Mouse (Mus musculus) erythroblast, embryonic 14.5 days (primary cell): ENCODE results near the gene Hspb11. TPM values are rescaled to one million over a fixed set of nuclear protein-coding genes. Genes with fewer than 3 reads are reported as not detected.

Experiments
- H3K27me3 ChIP-seq: 2 replicates; pipeline ENCODE4 v1.6.1; 2012; ENCODE audit warnings: inconsistent platforms; ENCODE audit not compliant: control insufficient read depth
- H3K36me3 ChIP-seq: 2 replicates; pipeline ENCODE4 v1.6.1; 2012; ENCODE audit warnings: mild to moderate bottlenecking, inconsistent platforms; ENCODE audit not compliant: control insufficient read depth
- H3K4me1 ChIP-seq: 2 replicates; pipeline ENCODE4 v1.6.1; 2012; ENCODE audit warnings: inconsistent platforms; ENCODE audit not compliant: control insufficient read depth
- H3K4me3 ChIP-seq: replicated peaks from 2 replicates; pipeline ENCODE3; 2012; ENCODE audit warnings: moderate library complexity, mild to moderate bottlenecking, inconsistent platforms
- H3K9me3 ChIP-seq: 2 replicates; pipeline ENCODE4 v1.6.1; 2012; ENCODE audit warnings: low read length, inconsistent platforms, mixed read lengths; ENCODE audit not compliant: control insufficient read depth
- GATA1 ChIP-seq: IDR thresholded peaks from 2 replicates; pipeline ENCODE4 v1.6.1; 2012; ENCODE audit warnings: low read length, inconsistent platforms, mixed read lengths
- TAL1 ChIP-seq: IDR thresholded peaks from 3 replicates; pipeline ENCODE4 v1.6.1; 2012; ENCODE audit warnings: low read length, inconsistent platforms, mixed read lengths
- polyA plus RNA-seq: library from polyadenylated mRNA; stranded (reverse); fragments of >175 nt; gene quantifications from 2 replicates; pipeline ENCODE4 v1.2.3, GENCODE M21; 2012

Hspb11 gene
- polyA plus RNA-seq, 1 experiment: 0.28 TPM

- H3K9me3 ChIP-seq: no peaks in the 10 kb centered on the region
- no peak overlapping the region for H3K4me3 ChIP-seq
- H3K36me3 ChIP-seq: no peaks in the 10 kb centered on the region
- no peaks in the 10 kb centered on the region for H3K4me1 ChIP-seq
- no peak for TF ChIP-seq TAL1
- TF ChIP-seq GATA1: no peak
- H3K27me3 ChIP-seq: no peaks in the 10 kb centered on the region
Observed at GRCm38 (mm10) chr4:107285446-107286200, 32.2 kb downstream of the Hspb11 start.

- no peak for TF ChIP-seq GATA1
- no peak for TF ChIP-seq TAL1
- no peaks in the 10 kb centered on the region for H3K27me3 ChIP-seq
- H3K9me3 ChIP-seq: no peaks in the 10 kb centered on the region
- H3K4me1 ChIP-seq: no peaks in the 10 kb centered on the region
- H3K4me3 ChIP-seq: no peak overlapping the region
- no peaks in the 10 kb centered on the region for H3K36me3 ChIP-seq
Observed at GRCm38 (mm10) chr4:107286386-107286785, 33.0 kb downstream of the Hspb11 start.

GRCm38 (mm10) chr4:107287517-107287916, 34.1 kb downstream of the Hspb11 start:
- peaks cover 2% of the 10 kb centered on the region; the same call in 1 of the 2 replicates for H3K4me1 ChIP-seq
- H3K9me3 ChIP-seq: no peaks in the 10 kb centered on the region
- H3K27me3 ChIP-seq: no peaks in the 10 kb centered on the region
- TF ChIP-seq GATA1 (no peak), TAL1 (no peak)
- no peaks in the 10 kb centered on the region for H3K36me3 ChIP-seq
- H3K4me3 ChIP-seq: no peak overlapping the region

GRCm38 (mm10) chr4:107291611-107292272, 38.3 kb downstream of the Hspb11 start:
- Histone ChIP-seq H3K27me3 (no peaks in the 10 kb centered on the region; the same call in 1 of the 2 replicates), H3K4me1 (peaks cover 2% of the 10 kb centered on the region; the same call in 1 of the 2 replicates), H3K4me3 (no peak overlapping the region), H3K9me3 (no peaks in the 10 kb centered on the region), H3K36me3 (no peaks in the 10 kb centered on the region)
- TF ChIP-seq TAL1 (no peak), GATA1 (no peak)

- TF ChIP-seq TAL1 (no peak), GATA1 (no peak)
Observed at GRCm38 (mm10) chr4:107292273-107292662, 38.9 kb downstream of the Hspb11 start.

GRCm38 (mm10) chr4:107298071-107298606, 44.7 kb downstream of the Hspb11 start:
- Histone ChIP-seq H3K4me3 (no peak overlapping the region), H3K36me3 (no peaks in the 10 kb centered on the region), H3K4me1 (peaks cover 2% of the 10 kb centered on the region; the same call in 1 of the 2 replicates), H3K27me3 (no peaks in the 10 kb centered on the region; the same call in 1 of the 2 replicates), H3K9me3 (no peaks in the 10 kb centered on the region)
- TF ChIP-seq GATA1: no peak
- TF ChIP-seq TAL1: no peak

More at GRCm38 (mm10) chr4:107292273-107292662, 38.9 kb downstream of the Hspb11 start:
- peaks cover 2% of the 10 kb centered on the region; the same call in 1 of the 2 replicates for H3K4me1 ChIP-seq
- H3K4me3 ChIP-seq: no peak overlapping the region
- no peaks in the 10 kb centered on the region; the same call in 1 of the 2 replicates for H3K27me3 ChIP-seq
- H3K9me3 ChIP-seq: no peaks in the 10 kb centered on the region
- H3K36me3 ChIP-seq: no peaks in the 10 kb centered on the region

- Histone ChIP-seq H3K4me3 (no peak overlapping the region), H3K27me3 (no peaks in the 10 kb centered on the region; the same call in 1 of the 2 replicates)
- TF ChIP-seq TAL1: no peak
- no peak for TF ChIP-seq GATA1
Observed at GRCm38 (mm10) chr4:107299779-107300340, 46.5 kb downstream of the Hspb11 start.

GRCm38 (mm10) chr4:107300371-107300770, 47.0 kb downstream of the Hspb11 start:
- Histone ChIP-seq H3K27me3 (peaks cover 4% of the 10 kb centered on the region), H3K4me3 (no peak overlapping the region), H3K4me1 (peaks cover 2% of the 10 kb centered on the region; the same call in 1 of the 2 replicates), H3K36me3 (no peaks in the 10 kb centered on the region), H3K9me3 (no peaks in the 10 kb centered on the region)
- TF ChIP-seq GATA1: no peak
- TF ChIP-seq TAL1: no peak

More at GRCm38 (mm10) chr4:107299779-107300340, 46.5 kb downstream of the Hspb11 start:
- no peaks in the 10 kb centered on the region for H3K36me3 ChIP-seq
- H3K9me3 ChIP-seq: no peaks in the 10 kb centered on the region
- H3K4me1 ChIP-seq: peaks cover 2% of the 10 kb centered on the region; the same call in 1 of the 2 replicates
